Mouse (Mus musculus) limb, embryonic 12.5 days (tissue): Measurements from ENCODE around the gene Hoxa1. TPM values are rescaled to one million over a fixed set of nuclear protein-coding genes. Genes with fewer than 3 reads are reported as not detected.

ENCODE experiments used
- ATAC-seq: fragments of 200-750 bp; cut with Nextera tagmentation; 2 replicates; pipeline ENCODE4 v1.8.0; 2017; ENCODE audit warnings: low read depth, moderate TSS enrichment; ENCODE audit not compliant: insufficient number of reproducible peaks, insufficient read depth, low FRiP score, low TSS enrichment
- H3K27ac ChIP-seq: fragments of 300-500 bp; sonication (generic); 2 replicates; pipeline ENCODE4 v1.5.1; 2016; ENCODE audit warnings: mild to moderate bottlenecking, moderate library complexity
- H3K27me3 ChIP-seq: fragments of 300-500 bp; sonication (generic); 2 replicates; pipeline ENCODE4 v1.6.1; 2016; ENCODE audit warnings: mild to moderate bottlenecking, moderate library complexity
- H3K36me3 ChIP-seq: fragments of 300-500 bp; sonication (generic); 2 replicates; pipeline ENCODE4 v1.6.1; 2016; ENCODE audit warnings: mild to moderate bottlenecking, moderate library complexity
- H3K4me1 ChIP-seq: fragments of 300-500 bp; sonication (generic); replicated peaks from 2 replicates; pipeline ENCODE4 v1.6.1; 2016
- H3K4me2 ChIP-seq: fragments of 300-500 bp; sonication (generic); 2 replicates; pipeline ENCODE4 v1.6.1; 2016; ENCODE audit warnings: mild to moderate bottlenecking, moderate library complexity
- H3K4me3 ChIP-seq: fragments of 300-500 bp; sonication (generic); replicated peaks from 2 replicates; pipeline ENCODE4 v1.5.1; 2016; ENCODE audit warnings: mild to moderate bottlenecking
- H3K9ac ChIP-seq: fragments of 300-500 bp; sonication (generic); replicated peaks from 2 replicates; pipeline ENCODE4 v1.6.1; 2016; ENCODE audit warnings: mild to moderate bottlenecking, moderate library complexity
- H3K9me3 ChIP-seq: fragments of 300-500 bp; sonication (generic); 2 replicates; pipeline ENCODE4 v1.6.1; 2016; ENCODE audit warnings: mild to moderate bottlenecking, moderate library complexity
- WGBS: fragments of 180-500 bp; shearing (Covaris S2); methylation state at CpG from one replicate; pipeline ENCODE4 v1.1.7; 2016; 5-methylcytosine and 5-hydroxymethylcytosine counted together
- polyA plus RNA-seq: library from polyadenylated mRNA; unstranded; fragments of >200 nt; fragmentation: Nextera tagmentation; extraction: Ambion mirVana; gene quantifications from 2 replicates; pipeline ENCODE4 v1.2.1, GENCODE M21; 2016

Gene Hoxa1
- polyA plus RNA-seq, 1 experiment from 2014 or later, result 0.58 TPM

GRCm38 (mm10) chr6:52156551-52157200, 1.4 kb downstream of the Hoxa1 start:
- ATAC-seq, result no peak
- H3K4me2 ChIP-seq, result 0 out of 2 replicates have a peak overlapping the region, but pooled peaks have one; percentile 17
- H3K4me3 ChIP-seq, result peak overlapping the region; percentile 6; the same call in 1 of the 2 replicates

GRCm38 (mm10) chr6:52155471-52155870, 2.6 kb downstream of the Hoxa1 start:
- H3K9me3 ChIP-seq, result no peaks in the 10 kb centered on the region
- 58% methylated on average over 3 of the region's 3 CpGs for WGBS
- no peak for ATAC-seq
- no peak overlapping the region for H3K4me3 ChIP-seq
- H3K27me3 ChIP-seq, result peaks cover 91% of the 10 kb centered on the region
- H3K27ac ChIP-seq, result no peak overlapping the region
- no peak overlapping the region for H3K9ac ChIP-seq
- H3K4me2 ChIP-seq, result no peak overlapping the region
- no peaks in the 10 kb centered on the region for H3K36me3 ChIP-seq
- H3K4me1 ChIP-seq, result peaks cover 21% of the 10 kb centered on the region

More at GRCm38 (mm10) chr6:52156551-52157200, 1.4 kb downstream of the Hoxa1 start:
- Histone ChIP-seq H3K36me3 (no peaks in the 10 kb centered on the region), H3K27ac (no peak overlapping the region), H3K4me1 (peaks cover 27% of the 10 kb centered on the region), H3K27me3 (peaks cover 84% of the 10 kb centered on the region), H3K9ac (no peak overlapping the region), H3K9me3 (no peaks in the 10 kb centered on the region)
- 2% methylated on average over 20 of the region's 20 CpGs for WGBS

GRCm38 (mm10) chr6:52154044-52154443, 4.1 kb downstream of the Hoxa1 start:
- WGBS, result 18% methylated on average over 5 of the region's 5 CpGs
- Histone ChIP-seq H3K4me1 (peaks cover 10% of the 10 kb centered on the region), H3K9ac (no peak overlapping the region), H3K4me3 (no peak overlapping the region), H3K27me3 (peaks cover 90% of the 10 kb centered on the region), H3K36me3 (no peaks in the 10 kb centered on the region), H3K27ac (no peak overlapping the region), H3K4me2 (no peak overlapping the region), H3K9me3 (no peaks in the 10 kb centered on the region)
- no peak for ATAC-seq

GRCm38 (mm10) chr6:52153270-52153669, 4.8 kb downstream of the Hoxa1 start:
- H3K27ac ChIP-seq, result no peak overlapping the region

GRCm38 (mm10) chr6:52152226-52153193, 5.6 kb downstream of the Hoxa1 start:
- H3K4me3 ChIP-seq, result no peak overlapping the region
- H3K9me3 ChIP-seq, result no peaks in the 10 kb centered on the region
- 15% methylated on average over 16 of the region's 16 CpGs for WGBS
- H3K27me3 ChIP-seq, result peaks cover 79% of the 10 kb centered on the region
- no peak for ATAC-seq
- H3K27ac ChIP-seq, result no peak overlapping the region
- H3K9ac ChIP-seq, result no peak overlapping the region
- H3K36me3 ChIP-seq, result no peaks in the 10 kb centered on the region
- no peak overlapping the region for H3K4me2 ChIP-seq
- H3K4me1 ChIP-seq, result peaks cover 8% of the 10 kb centered on the region

More at GRCm38 (mm10) chr6:52153270-52153669, 4.8 kb downstream of the Hoxa1 start:
- Histone ChIP-seq H3K9ac (no peak overlapping the region), H3K4me3 (no peak overlapping the region), H3K4me1 (peaks cover 8% of the 10 kb centered on the region), H3K4me2 (no peak overlapping the region), H3K27me3 (peaks cover 86% of the 10 kb centered on the region), H3K9me3 (no peaks in the 10 kb centered on the region), H3K36me3 (no peaks in the 10 kb centered on the region)
- WGBS, result 3% methylated on average over 6 of the region's 6 CpGs
- no peak for ATAC-seq

DNA sequence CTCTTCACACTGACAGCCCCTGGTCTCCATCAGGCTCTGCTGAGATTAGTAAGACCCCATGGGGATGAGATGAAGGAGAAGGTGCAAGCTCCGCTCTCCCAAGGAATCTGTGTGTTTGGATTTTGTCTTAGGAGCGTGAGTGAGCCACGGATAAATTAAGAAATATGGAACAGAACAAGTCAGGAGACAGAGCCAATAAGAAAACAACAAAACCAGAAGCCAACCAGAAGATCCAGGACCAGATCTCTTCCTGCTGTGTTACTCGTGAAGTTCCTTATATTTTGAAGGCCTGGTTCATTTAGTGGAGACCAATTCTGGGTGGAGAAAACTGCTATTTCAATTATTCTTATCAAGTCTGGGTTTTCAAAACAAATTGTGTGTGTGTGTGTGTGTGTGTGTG, 6.5 kb downstream of the Hoxa1 start:
- Histone ChIP-seq H3K4me1 (peaks cover 8% of the 10 kb centered on the region), H3K9ac (no peak overlapping the region), H3K4me3 (no peak overlapping the region), H3K9me3 (no peaks in the 10 kb centered on the region), H3K4me2 (no peak overlapping the region), H3K36me3 (no peaks in the 10 kb centered on the region), H3K27ac (no peak overlapping the region), H3K27me3 (peaks cover 76% of the 10 kb centered on the region)
- 24% methylated on average over 4 of the region's 4 CpGs for WGBS
- ATAC-seq, result no peak

GRCm38 (mm10) chr6:52150401-52150966, 7.6 kb downstream of the Hoxa1 start:
- Histone ChIP-seq H3K9ac (no peak overlapping the region), H3K9me3 (no peaks in the 10 kb centered on the region), H3K27ac (no peak overlapping the region), H3K27me3 (peaks cover 69% of the 10 kb centered on the region), H3K36me3 (no peaks in the 10 kb centered on the region), H3K4me3 (no peak overlapping the region; the same call in 1 of the 2 replicates), H3K4me1 (peaks cover 8% of the 10 kb centered on the region), H3K4me2 (peak overlapping the region; percentile 29)
- WGBS, result 3% methylated on average over 16 of the region's 16 CpGs
- peak; percentile 63; the same call in 1 of the 2 replicates for ATAC-seq

GRCm38 (mm10) chr6:52139115-52139514, 19.0 kb downstream of the Hoxa1 start:
- Histone ChIP-seq H3K9ac (no peak overlapping the region), H3K4me3 (no peak overlapping the region), H3K36me3 (no peaks in the 10 kb centered on the region), H3K9me3 (no peaks in the 10 kb centered on the region), H3K4me2 (no peak overlapping the region), H3K27ac (no peak overlapping the region), H3K27me3 (no peaks in the 10 kb centered on the region), H3K4me1 (peaks cover 7% of the 10 kb centered on the region; the same call in 1 of the 2 replicates)
- 80% methylated on average over 5 of the region's 5 CpGs for WGBS
- ATAC-seq, result no peak

GRCm38 (mm10) chr6:52138576-52138975, 19.5 kb downstream of the Hoxa1 start:
- H3K4me3 ChIP-seq, result no peak overlapping the region
- no peaks in the 10 kb centered on the region for H3K36me3 ChIP-seq
- H3K27me3 ChIP-seq, result no peaks in the 10 kb centered on the region
- no peaks in the 10 kb centered on the region for H3K9me3 ChIP-seq
- H3K9ac ChIP-seq, result no peak overlapping the region
- peaks cover 7% of the 10 kb centered on the region; the same call in 1 of the 2 replicates for H3K4me1 ChIP-seq
- 59% methylated on average over 10 of the region's 10 CpGs for WGBS
- no peak overlapping the region for H3K27ac ChIP-seq
- H3K4me2 ChIP-seq, result no peak overlapping the region
- ATAC-seq, result no peak

- 65% methylated on average over 9 of the region's 9 CpGs for WGBS
- H3K9ac ChIP-seq, result no peak overlapping the region
- H3K36me3 ChIP-seq, result no peaks in the 10 kb centered on the region
Observed at GRCm38 (mm10) chr6:52137841-52138535, 20.1 kb downstream of the Hoxa1 start.

More at GRCm38 (mm10) chr6:52137841-52138535, 20.1 kb downstream of the Hoxa1 start:
- H3K27ac ChIP-seq, result no peak overlapping the region
- H3K9me3 ChIP-seq, result no peaks in the 10 kb centered on the region
- no peak for ATAC-seq
- peaks cover 7% of the 10 kb centered on the region; the same call in 1 of the 2 replicates for H3K4me1 ChIP-seq
- H3K4me2 ChIP-seq, result no peak overlapping the region
- no peak overlapping the region for H3K4me3 ChIP-seq
- no peaks in the 10 kb centered on the region for H3K27me3 ChIP-seq
